Mouse (Mus musculus): ENCODE measurements around the gene Celf3. TPM values are rescaled to one million over a fixed set of nuclear protein-coding genes. Genes with fewer than 3 reads are reported as not detected.

The Celf3 gene
- polyA plus RNA-seq, 1 experiment from 2014 or later = 1.7 TPM

DNA sequence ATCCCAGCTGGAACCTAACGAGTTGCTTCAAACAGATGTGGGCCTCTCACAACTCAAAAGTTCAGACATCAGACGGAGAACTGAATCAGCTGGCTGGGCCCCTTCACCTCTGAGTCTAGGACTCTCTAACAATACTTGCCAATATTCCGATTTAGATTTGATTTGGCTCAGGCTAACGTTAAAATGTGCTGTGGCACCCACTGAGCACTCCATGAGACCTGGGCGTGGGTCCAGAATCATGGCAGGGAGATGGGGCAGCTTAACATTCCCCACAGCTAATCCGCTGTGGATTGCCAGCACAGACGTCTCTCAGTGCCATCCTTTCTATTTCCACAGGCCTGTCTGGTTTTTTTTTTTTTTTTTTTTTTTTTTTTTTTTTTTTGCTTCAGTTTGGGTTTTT is 7.8 kb downstream of the Celf3 start:
- H3K4me2 ChIP-seq (ENCODE audit: low read depth, low read length) = no peak overlapping the region
- ATAC-seq (replicated peaks; ENCODE audit: extremely low read depth, insufficient read depth, low FRiP score) = no peak
- no peak overlapping the region for H3K27ac ChIP-seq (ENCODE audit: low read length)
- no peak overlapping the region for H3K9ac ChIP-seq (ENCODE audit: low read length)
- no peaks in the 10 kb centered on the region for H3K9me3 ChIP-seq (replicated peaks; ENCODE audit: control insufficient read depth, low read length)
- H3K4me1 ChIP-seq (ENCODE audit: control insufficient read depth, insufficient read depth, low read length) = peaks cover 10% of the 10 kb centered on the region; the same call in 1 of the 2 replicates
- WGBS = 68% methylated on average over 7 of the region's 7 CpGs
- peaks cover 3% of the 10 kb centered on the region for H3K27me3 ChIP-seq (ENCODE audit: control insufficient read depth, insufficient read depth, low read length)
- no peak overlapping the region for H3K4me3 ChIP-seq (ENCODE audit: low read length)
- no peaks in the 10 kb centered on the region for H3K36me3 ChIP-seq (ENCODE audit: control insufficient read depth, insufficient read depth)

DNA sequence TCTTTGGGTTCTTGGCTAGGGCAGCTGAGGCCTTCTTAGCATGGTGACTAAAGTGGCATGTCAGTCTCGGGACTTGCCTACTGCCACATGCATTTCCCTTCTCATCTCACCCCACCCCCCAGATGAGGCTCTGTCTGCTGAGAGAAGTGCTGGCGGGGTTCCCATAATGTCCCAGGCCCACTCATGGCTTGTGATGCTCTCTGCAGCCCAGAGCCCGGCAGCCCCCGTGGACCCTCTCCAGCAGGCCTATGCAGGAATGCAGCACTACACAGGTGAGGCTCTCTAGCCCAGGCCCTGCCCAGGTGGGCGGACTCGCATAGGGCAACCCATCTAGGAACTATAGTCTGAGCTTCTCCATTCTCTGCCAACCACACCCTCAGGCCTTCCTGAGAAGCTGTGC is 9.5 kb downstream of the Celf3 start:
- H3K27me3 ChIP-seq (ENCODE audit: control insufficient read depth, insufficient read depth, low read length) = no peaks in the 10 kb centered on the region
- 51% methylated on average over 6 of the region's 6 CpGs for WGBS
- H3K4me1 ChIP-seq (ENCODE audit: control insufficient read depth, insufficient read depth, low read length) = peaks cover 5% of the 10 kb centered on the region; the same call in 1 of the 2 replicates
- no peak overlapping the region for H3K9ac ChIP-seq (ENCODE audit: low read length)
- no peak overlapping the region for H3K4me3 ChIP-seq (ENCODE audit: low read length)
- no peaks in the 10 kb centered on the region for H3K9me3 ChIP-seq (replicated peaks; ENCODE audit: control insufficient read depth, low read length)
- ATAC-seq (replicated peaks; ENCODE audit: extremely low read depth, insufficient read depth, low FRiP score) = 0 out of 2 replicates have a peak, but pooled peaks have one; percentile 16
- H3K27ac ChIP-seq (ENCODE audit: low read length) = no peak overlapping the region
- no peaks in the 10 kb centered on the region for H3K36me3 ChIP-seq (ENCODE audit: control insufficient read depth, insufficient read depth)
- no peak overlapping the region for H3K4me2 ChIP-seq (ENCODE audit: low read depth, low read length)

GRCm38 (mm10) chr3:94497162-94497561 is 19.1 kb downstream of the Celf3 start:
- H3K4me2 ChIP-seq (ENCODE audit: low read depth, low read length) = no peak overlapping the region
- no peak overlapping the region for H3K9ac ChIP-seq (ENCODE audit: low read length)
- no peak overlapping the region for H3K4me3 ChIP-seq (ENCODE audit: low read length)
- no peaks in the 10 kb centered on the region for H3K27me3 ChIP-seq (ENCODE audit: control insufficient read depth, insufficient read depth, low read length)
- no peak overlapping the region for H3K27ac ChIP-seq (ENCODE audit: low read length)
- H3K4me1 ChIP-seq (ENCODE audit: control insufficient read depth, insufficient read depth, low read length) = no peaks in the 10 kb centered on the region
- ATAC-seq (replicated peaks; ENCODE audit: extremely low read depth, insufficient read depth, low FRiP score) = no peak
- no peaks in the 10 kb centered on the region for H3K9me3 ChIP-seq (replicated peaks; ENCODE audit: control insufficient read depth, low read length)
- WGBS = 78% methylated on average over 4 of the region's 4 CpGs
- peaks cover 17% of the 10 kb centered on the region for H3K36me3 ChIP-seq (ENCODE audit: control insufficient read depth, insufficient read depth)

DNA sequence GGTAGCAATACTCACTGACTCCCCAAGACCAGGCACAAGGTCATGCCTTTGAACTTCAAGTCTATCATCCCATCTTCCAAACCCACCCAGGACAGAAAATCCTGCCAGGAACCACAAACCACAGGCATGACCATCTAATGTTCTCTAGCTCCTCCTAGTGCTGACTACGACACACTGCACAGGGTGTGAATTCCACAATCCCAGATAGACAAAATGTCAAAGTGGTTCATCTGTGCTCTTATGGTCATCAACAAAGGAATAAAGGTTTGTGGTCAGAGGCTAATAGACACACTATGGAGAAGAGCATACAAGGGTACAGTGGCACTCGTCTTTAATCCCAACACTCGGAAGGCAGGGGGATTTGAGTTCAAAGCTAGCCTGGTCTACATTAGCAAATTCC is 24.1 kb downstream of the Celf3 start:
- Histone ChIP-seq H3K9me3 (replicated peaks; ENCODE audit: control insufficient read depth, low read length) (no peaks in the 10 kb centered on the region), H3K4me1 (ENCODE audit: control insufficient read depth, insufficient read depth, low read length) (no peaks in the 10 kb centered on the region), H3K27ac (ENCODE audit: low read length) (no peak overlapping the region), H3K4me2 (ENCODE audit: low read depth, low read length) (no peak overlapping the region), H3K4me3 (ENCODE audit: low read length) (no peak overlapping the region), H3K27me3 (ENCODE audit: control insufficient read depth, insufficient read depth, low read length) (no peaks in the 10 kb centered on the region), H3K9ac (ENCODE audit: low read length) (no peak overlapping the region), H3K36me3 (ENCODE audit: control insufficient read depth, insufficient read depth) (peaks cover 19% of the 10 kb centered on the region)
- no peak for ATAC-seq (replicated peaks; ENCODE audit: extremely low read depth, insufficient read depth, low FRiP score)
- WGBS = 71% methylated on average over 3 of the region's 3 CpGs

GRCm38 (mm10) chr3:94506664-94507063 is 28.6 kb downstream of the Celf3 start:
- H3K4me2 ChIP-seq (ENCODE audit: low read depth, low read length) = no peak overlapping the region
- H3K36me3 ChIP-seq (ENCODE audit: control insufficient read depth, insufficient read depth) = peaks cover 32% of the 10 kb centered on the region
- ATAC-seq (replicated peaks; ENCODE audit: extremely low read depth, insufficient read depth, low FRiP score) = no peak
- H3K4me3 ChIP-seq (ENCODE audit: low read length) = no peak overlapping the region
- no peaks in the 10 kb centered on the region for H3K27me3 ChIP-seq (ENCODE audit: control insufficient read depth, insufficient read depth, low read length)
- no peak overlapping the region for H3K27ac ChIP-seq (ENCODE audit: low read length)
- H3K4me1 ChIP-seq (ENCODE audit: control insufficient read depth, insufficient read depth, low read length) = no peaks in the 10 kb centered on the region
- WGBS = 85% methylated on average over 1 of the region's 1 CpGs
- H3K9ac ChIP-seq (ENCODE audit: low read length) = no peak overlapping the region
- H3K9me3 ChIP-seq (replicated peaks; ENCODE audit: control insufficient read depth, low read length) = no peaks in the 10 kb centered on the region

GRCm38 (mm10) chr3:94526731-94527130 is 48.6 kb downstream of the Celf3 start:
- no peaks in the 10 kb centered on the region for H3K27me3 ChIP-seq (ENCODE audit: control insufficient read depth, insufficient read depth, low read length)
- no peaks in the 10 kb centered on the region for H3K4me1 ChIP-seq (ENCODE audit: control insufficient read depth, insufficient read depth, low read length)
- WGBS = 83% methylated on average over 2 of the region's 2 CpGs
- H3K36me3 ChIP-seq (ENCODE audit: control insufficient read depth, insufficient read depth) = peaks cover 11% of the 10 kb centered on the region; the same call in 1 of the 2 replicates
- no peaks in the 10 kb centered on the region for H3K9me3 ChIP-seq (replicated peaks; ENCODE audit: control insufficient read depth, low read length)
- no peak for ATAC-seq (replicated peaks; ENCODE audit: extremely low read depth, insufficient read depth, low FRiP score)
- no peak overlapping the region for H3K4me3 ChIP-seq (ENCODE audit: low read length)
- H3K9ac ChIP-seq (ENCODE audit: low read length) = no peak overlapping the region
- no peak overlapping the region for H3K27ac ChIP-seq (ENCODE audit: low read length)
- H3K4me2 ChIP-seq (ENCODE audit: low read depth, low read length) = no peak overlapping the region

- peaks cover 5% of the 10 kb centered on the region; the same call in 1 of the 2 replicates for H3K36me3 ChIP-seq (ENCODE audit: control insufficient read depth, insufficient read depth)
- no peak overlapping the region for H3K4me2 ChIP-seq (ENCODE audit: low read depth, low read length)
- H3K9ac ChIP-seq (ENCODE audit: low read length) = no peak overlapping the region
- no peaks in the 10 kb centered on the region for H3K4me1 ChIP-seq (ENCODE audit: control insufficient read depth, insufficient read depth, low read length)
- no peaks in the 10 kb centered on the region for H3K27me3 ChIP-seq (ENCODE audit: control insufficient read depth, insufficient read depth, low read length)
- H3K27ac ChIP-seq (ENCODE audit: low read length) = no peak overlapping the region
- no peaks in the 10 kb centered on the region for H3K9me3 ChIP-seq (replicated peaks; ENCODE audit: control insufficient read depth, low read length)
- no peak for ATAC-seq (replicated peaks; ENCODE audit: extremely low read depth, insufficient read depth, low FRiP score)
- no peak overlapping the region for H3K4me3 ChIP-seq (ENCODE audit: low read length)
These were observed 55.9 kb downstream of the Celf3 start for GRCm38 (mm10) chr3:94533968-94534367.

DNA sequence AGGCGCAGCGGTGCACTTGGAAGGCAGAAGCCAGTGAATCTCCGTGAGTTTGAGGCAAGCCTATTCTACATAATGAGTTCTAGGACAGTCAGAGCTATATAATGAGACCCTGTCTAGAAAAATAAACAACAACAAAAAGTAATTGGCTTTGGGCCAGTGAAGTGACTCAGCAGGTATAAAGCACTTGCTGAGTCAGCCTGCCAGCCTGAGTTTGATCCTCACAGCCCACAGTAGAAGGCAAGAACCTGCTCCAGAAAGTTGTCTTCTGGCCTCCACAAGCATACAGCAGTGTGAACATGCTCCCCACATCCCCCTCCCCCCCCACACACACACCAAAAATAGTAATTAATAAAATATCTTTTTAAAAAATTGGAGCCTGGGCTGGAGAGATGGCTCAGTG is 59.1 kb downstream of the Celf3 start:
- no peak for ATAC-seq (replicated peaks; ENCODE audit: extremely low read depth, insufficient read depth, low FRiP score)

More for the DNA sequence above, 59.1 kb downstream of the Celf3 start:
- 96% methylated on average over 3 of the region's 3 CpGs for WGBS
- Histone ChIP-seq H3K4me2 (ENCODE audit: low read depth, low read length) (no peak overlapping the region), H3K36me3 (ENCODE audit: control insufficient read depth, insufficient read depth) (peaks cover 3% of the 10 kb centered on the region; the same call in 1 of the 2 replicates), H3K4me3 (ENCODE audit: low read length) (no peak overlapping the region), H3K4me1 (ENCODE audit: control insufficient read depth, insufficient read depth, low read length) (no peaks in the 10 kb centered on the region), H3K27ac (ENCODE audit: low read length) (no peak overlapping the region), H3K27me3 (ENCODE audit: control insufficient read depth, insufficient read depth, low read length) (no peaks in the 10 kb centered on the region), H3K9me3 (replicated peaks; ENCODE audit: control insufficient read depth, low read length) (no peaks in the 10 kb centered on the region), H3K9ac (ENCODE audit: low read length) (no peak overlapping the region)

All from heart, embryonic 16.5 days (tissue).